Mouse (Mus musculus) large intestine, adult 2 months (tissue): ENCODE results near the gene Tspyl4. TPM values are rescaled to one million over a fixed set of nuclear protein-coding genes. Genes with fewer than 3 reads are reported as not detected.

Source experiments
- DNase-seq: peaks from one replicate; pipeline ENCODE4 v3.0.0-alpha.2; 2012; ENCODE audit warnings: low read depth, low spot score
- WGBS: fragments of 180-500 bp; shearing (Covaris S2); methylation state at CpG from one replicate; pipeline ENCODE4 v1.1.7; 2018; 5-methylcytosine and 5-hydroxymethylcytosine counted together
- polyA plus RNA-seq: library from polyadenylated mRNA; depleted of rRNA; stranded (reverse); fragments of >200 nt; gene quantifications from 2 replicates; pipeline ENCODE4 v1.2.3, GENCODE M21; 2012; rRNA removed

Tspyl4 gene
- polyA plus RNA-seq, 1 experiment = 3.8 TPM

DNA sequence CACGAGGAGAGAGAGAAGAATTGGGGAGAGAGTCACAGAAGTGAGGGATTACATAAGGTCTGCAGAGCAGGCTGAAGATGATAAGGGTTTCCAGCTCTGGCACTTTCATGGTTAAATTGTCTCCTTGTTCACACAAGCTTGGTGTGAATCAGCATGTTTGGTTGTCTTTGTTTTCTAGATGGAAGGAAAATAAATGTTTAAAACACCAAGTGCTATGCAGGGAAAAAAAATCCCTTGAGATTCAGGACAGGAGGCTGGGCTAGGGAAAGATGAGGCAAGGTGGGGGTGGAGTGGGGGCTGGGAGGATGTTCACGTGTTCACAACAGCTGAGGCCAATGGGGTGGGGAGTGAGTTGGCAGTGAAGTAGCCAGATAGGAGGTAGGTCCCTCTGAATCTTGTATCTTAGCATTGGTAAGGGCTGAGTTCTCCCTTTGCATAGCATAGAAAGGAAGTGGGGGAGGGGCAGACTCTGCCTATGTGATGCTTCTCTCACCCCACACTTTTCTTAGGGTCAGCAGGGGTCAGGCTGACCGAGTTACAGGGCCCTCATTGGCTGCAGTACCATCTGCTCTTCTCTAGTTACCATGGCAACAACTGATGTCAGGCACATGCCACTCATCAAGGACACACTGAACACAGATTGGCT is 19.5 kb downstream of the Tspyl4 start:
- 18% methylated on average over 3 of the region's 3 CpGs for WGBS
- no peak for DNase-seq

DNA sequence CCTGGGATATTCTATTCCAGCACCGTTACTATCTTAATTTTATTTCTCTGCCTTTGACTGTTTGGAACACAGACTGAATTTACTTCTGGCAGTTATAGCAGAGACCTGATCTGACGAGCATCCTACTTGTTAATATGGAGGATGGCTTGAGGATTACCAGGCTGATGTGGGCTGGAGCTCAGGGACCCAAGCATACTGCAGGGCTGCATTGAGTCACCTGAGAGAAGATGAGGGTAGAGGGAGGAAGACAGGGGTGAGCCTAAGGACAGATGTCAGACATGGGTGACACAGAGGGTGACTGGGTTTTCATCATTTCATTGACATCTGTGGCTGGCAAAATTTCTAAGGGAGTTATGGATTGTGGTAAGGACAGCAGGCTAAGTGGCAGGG is 20.0 kb downstream of the Tspyl4 start:
- no peak for DNase-seq
- WGBS = 76% methylated on average over 2 of the region's 2 CpGs

DNA sequence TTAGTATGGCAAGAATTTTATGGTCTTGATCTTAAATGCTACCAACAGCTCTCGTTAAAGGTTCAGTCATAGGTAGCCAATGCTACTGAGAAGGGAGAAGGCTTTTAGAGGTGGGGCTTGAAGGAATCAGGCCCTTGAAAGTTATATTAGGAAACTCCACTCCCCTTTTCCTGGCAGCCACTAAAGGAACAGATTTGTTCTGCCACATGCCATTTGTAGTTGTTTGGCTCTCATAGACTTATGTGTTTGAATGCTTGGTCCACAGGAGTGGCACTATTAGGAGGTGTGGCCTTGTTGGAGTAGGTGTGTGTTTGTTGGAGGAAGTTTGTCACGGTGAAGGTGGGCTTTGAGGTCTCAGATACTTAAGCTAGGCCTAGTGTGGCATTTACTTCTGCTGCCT is 23.6 kb downstream of the Tspyl4 start:
- WGBS = 57% methylated on average over 2 of the region's 2 CpGs
- no peak for DNase-seq

DNA sequence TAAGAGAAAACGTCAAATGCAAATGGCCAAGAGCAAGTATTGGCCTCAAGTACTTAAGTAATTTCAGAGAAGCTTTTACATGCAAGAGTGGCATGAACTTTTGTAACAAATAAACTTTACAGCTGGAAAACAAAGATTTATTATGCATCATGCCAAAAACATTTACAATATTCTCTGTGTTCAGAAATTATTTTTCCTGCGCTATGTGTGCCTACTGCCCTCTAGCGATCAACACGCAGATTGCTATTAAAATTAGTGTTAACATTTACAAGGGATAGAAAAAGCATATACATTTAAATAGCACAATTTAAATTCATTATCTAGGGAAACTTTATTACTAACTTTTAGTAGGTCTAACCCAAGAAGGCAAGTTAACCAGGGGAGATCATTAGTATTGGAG is 29.5 kb downstream of the Tspyl4 start:
- DNase-seq = no peak
- 24% methylated on average over 4 of the region's 4 CpGs for WGBS

DNA sequence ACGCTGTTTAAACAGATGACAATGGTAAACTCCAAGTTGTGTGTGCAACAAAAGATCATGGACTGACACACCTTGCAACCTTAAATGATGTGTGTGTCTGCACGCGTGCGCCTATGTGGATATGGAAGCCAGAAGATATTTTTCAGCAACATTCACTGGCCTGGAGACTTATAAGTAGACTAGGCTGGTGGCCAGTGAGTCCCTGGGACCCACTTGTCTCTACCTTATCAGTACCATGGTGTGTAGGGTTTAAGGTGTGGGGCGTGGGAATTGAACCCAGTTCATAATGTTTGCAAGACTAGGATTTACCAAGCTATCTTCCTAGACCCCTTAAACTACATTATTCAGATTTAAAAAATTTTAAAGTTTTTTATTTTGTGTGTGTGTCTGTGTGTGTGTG is 29.9 kb downstream of the Tspyl4 start:
- no peak for DNase-seq
- 67% methylated on average over 5 of the region's 5 CpGs for WGBS

DNA sequence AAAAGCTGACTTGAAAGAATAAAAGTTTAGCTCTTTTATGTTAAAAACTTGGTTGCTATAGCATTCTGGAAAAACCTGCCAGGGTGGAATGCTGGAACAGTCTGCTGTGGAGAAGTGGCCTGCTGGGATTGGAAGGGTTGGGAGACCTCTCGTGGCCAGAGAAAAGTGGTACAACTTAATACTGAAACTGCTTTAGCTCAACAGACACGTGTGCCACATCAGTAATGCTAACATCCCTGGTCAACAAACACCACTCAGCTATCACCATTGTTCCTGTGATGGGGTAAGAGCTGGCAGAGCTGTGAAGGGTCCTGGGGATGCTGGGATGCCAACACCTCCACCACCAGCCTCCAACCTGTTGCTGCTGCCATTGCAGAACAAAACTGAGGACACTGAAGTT is 31.1 kb downstream of the Tspyl4 start:
- DNase-seq = no peak
- whole genome bisulfite sequencing = 7% methylated on average over 2 of the region's 2 CpGs

DNA sequence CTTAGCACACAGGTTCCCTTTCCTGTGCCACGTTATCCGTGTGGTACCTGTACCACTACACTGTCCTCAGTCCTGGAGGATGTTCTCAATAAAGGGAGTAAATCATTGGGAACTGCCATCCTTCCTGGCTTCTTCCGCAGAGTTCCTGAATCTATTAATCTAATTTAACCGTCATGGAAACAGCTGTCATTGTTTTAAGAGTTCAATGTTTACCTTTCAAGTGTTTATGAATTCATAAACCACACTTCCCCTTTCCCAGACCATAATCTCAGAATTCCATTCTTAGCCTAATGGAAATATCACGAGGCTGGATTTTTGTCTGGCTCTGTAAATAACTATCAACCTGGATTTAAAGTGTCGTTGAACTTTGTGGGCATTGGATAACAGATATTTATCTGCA is 43.8 kb downstream of the Tspyl4 start:
- 47% methylated on average over 6 of the region's 6 CpGs for WGBS
- DNase-seq = no peak

DNA sequence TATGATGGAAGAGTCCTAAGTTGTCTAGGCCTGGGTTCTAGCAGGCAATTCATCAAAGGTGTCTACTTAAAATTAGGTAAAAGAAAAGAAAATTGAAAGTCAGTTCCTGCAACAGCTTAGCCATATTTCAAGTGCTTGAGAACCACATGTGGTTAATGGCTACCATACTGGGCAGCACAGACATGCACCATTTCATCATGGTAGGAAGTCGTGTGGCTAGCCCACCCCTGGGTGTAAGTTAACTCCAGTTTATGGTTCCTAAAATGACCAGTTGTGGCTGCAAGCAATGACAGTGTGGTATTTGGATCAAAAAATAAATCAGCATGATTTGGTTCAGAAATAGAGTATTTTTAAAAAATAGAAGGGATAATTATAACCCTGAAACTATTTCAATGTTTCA is 44.6 kb downstream of the Tspyl4 start:
- DNase-seq = no peak
- 87% methylated on average over 1 of the region's 1 CpGs for WGBS

Other genes starting within 250 kb of the Tspyl4 start
- 0.56 and 0.73 TPM in 2 replicates for gene Calhm5, start 200.9 kb upstream of the Tspyl4 start, polyA plus RNA-seq
- gene Calhm6, start 169.5 kb upstream of the Tspyl4 start, polyA plus RNA-seq = 3.7 TPM in 2 replicates
- 2.5 and 6.7 TPM in 2 replicates for gene Dse, start 89.7 kb upstream of the Tspyl4 start, polyA plus RNA-seq
- 15.6 and 19.0 TPM in 2 replicates for gene Tspyl1, start 15.3 kb upstream of the Tspyl4 start, polyA plus RNA-seq
- not detected in 2 replicates for gene Col10a1, start 92.5 kb downstream of the Tspyl4 start, polyA plus RNA-seq
- gene Nt5dc1, start 121.1 kb downstream of the Tspyl4 start, polyA plus RNA-seq = 3.4 and 6.8 TPM in 2 replicates
- gene Frk, start 186.0 kb downstream of the Tspyl4 start, polyA plus RNA-seq = 8.5 and 21.8 TPM in 2 replicates